Mouse (Mus musculus) forebrain, embryonic 14.5 days (tissue): ENCODE results near the gene Foxf1. TPM values are rescaled to one million over a fixed set of nuclear protein-coding genes. Genes with fewer than 3 reads are reported as not detected.

Experiments used
- ATAC-seq: fragments of 200-750 bp; cut with Nextera tagmentation; 2 replicates; pipeline ENCODE4 v1.8.0; 2017; ENCODE audit warnings: mild to moderate bottlenecking, moderate library complexity
- DNase-seq: peaks from one replicate; pipeline ENCODE4 v3.0.0-alpha.2; 2015; ENCODE audit warnings: low spot score
- H3K27ac ChIP-seq: fragments of 300-500 bp; sonication (generic); 2 replicates; pipeline ENCODE4 v1.5.1; 2014; ENCODE audit warnings: low read depth, mild to moderate bottlenecking, control low read depth, low read length, moderate library complexity
- H3K27me3 ChIP-seq: fragments of 300-500 bp; sonication (generic); replicated peaks from 2 replicates; pipeline ENCODE4 v1.6.1; 2014; ENCODE audit warnings: low read length, control low read depth, mixed read lengths; ENCODE audit not compliant: control insufficient read depth, insufficient read depth
- H3K36me3 ChIP-seq: fragments of 300-500 bp; sonication (generic); 2 replicates; pipeline ENCODE4 v1.6.1; 2014; ENCODE audit warnings: low read length, control low read depth; ENCODE audit not compliant: control insufficient read depth, insufficient read depth
- H3K4me1 ChIP-seq: fragments of 300-500 bp; sonication (generic); 2 replicates; pipeline ENCODE4 v1.6.1; 2014; ENCODE audit warnings: antibody characterized with exemption, low read length, control low read depth; ENCODE audit not compliant: control insufficient read depth, insufficient read depth
- H3K4me2 ChIP-seq: fragments of 300-500 bp; sonication (generic); 2 replicates; pipeline ENCODE4 v1.6.1; 2014; ENCODE audit warnings: mild to moderate bottlenecking, control low read depth, low read length
- H3K4me3 ChIP-seq: fragments of 300-500 bp; sonication (generic); 2 replicates; pipeline ENCODE4 v1.5.1; 2014; ENCODE audit warnings: low read depth, low read length, control low read depth
- H3K9ac ChIP-seq: fragments of 300-500 bp; sonication (generic); 2 replicates; pipeline ENCODE4 v1.6.1; 2014; ENCODE audit warnings: mild to moderate bottlenecking, low read length, control low read depth, moderate library complexity
- H3K9me3 ChIP-seq: fragments of 300-500 bp; sonication (generic); replicated peaks from 2 replicates; pipeline ENCODE4 v1.6.1; 2016; ENCODE audit warnings: low read length, control low read depth, mixed read lengths; ENCODE audit not compliant: control insufficient read depth
- WGBS: fragments of 180-500 bp; shearing (Covaris S2); extraction: QIAGEN DNeasy Blood & Tissue Kit; methylation state at CpG from one replicate; pipeline ENCODE4 v1.1.7; 2014; 5-methylcytosine and 5-hydroxymethylcytosine counted together
- microRNA-seq: library from miRNA; unstranded; fragments of <30 nt; microRNA quantifications from one replicate; pipeline ENCODE4, GENCODE M21; 2016
- polyA plus RNA-seq: library from polyadenylated mRNA; unstranded; fragments of >200 nt; fragmentation: Nextera tagmentation; extraction: Ambion mirVana; gene quantifications from 2 replicates; pipeline ENCODE4 v1.2.1, GENCODE M21; 2014

Gene Foxf1
- polyA plus RNA-seq, 1 experiment from 2014 or later = 0.52 TPM

DNA sequence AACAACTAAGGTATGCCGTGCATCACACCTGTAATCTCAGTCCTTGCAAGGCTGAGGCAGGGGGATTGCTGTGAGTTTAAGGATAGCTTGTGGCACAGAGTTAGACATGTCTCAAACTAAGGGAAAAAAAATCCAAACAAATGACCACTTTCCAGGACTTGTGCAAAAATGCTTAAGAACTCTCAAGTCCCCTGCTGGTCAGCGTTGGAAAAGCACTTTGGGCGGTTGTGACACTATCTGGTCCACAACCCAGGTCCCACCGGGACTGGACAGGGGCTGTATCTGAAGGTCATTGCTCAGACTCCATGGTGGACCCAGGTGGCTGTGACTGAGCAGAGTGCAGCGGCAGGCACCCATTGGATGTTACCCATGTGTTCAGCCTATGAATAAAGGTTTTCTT lies 46.3 kb downstream of the Foxf1 start:
- no peak overlapping the region for H3K4me2 ChIP-seq
- whole genome bisulfite sequencing = 33% methylated on average over 5 of the region's 5 CpGs
- no peaks in the 10 kb centered on the region for H3K36me3 ChIP-seq
- H3K4me1 ChIP-seq = no peaks in the 10 kb centered on the region
- no peaks in the 10 kb centered on the region for H3K9me3 ChIP-seq
- no peak overlapping the region for H3K9ac ChIP-seq
- H3K4me3 ChIP-seq = no peak overlapping the region
- DNase-seq (no peak), ATAC-seq (no peak)
- no peak overlapping the region for H3K27ac ChIP-seq
- H3K27me3 ChIP-seq = peaks cover 65% of the 10 kb centered on the region

DNA sequence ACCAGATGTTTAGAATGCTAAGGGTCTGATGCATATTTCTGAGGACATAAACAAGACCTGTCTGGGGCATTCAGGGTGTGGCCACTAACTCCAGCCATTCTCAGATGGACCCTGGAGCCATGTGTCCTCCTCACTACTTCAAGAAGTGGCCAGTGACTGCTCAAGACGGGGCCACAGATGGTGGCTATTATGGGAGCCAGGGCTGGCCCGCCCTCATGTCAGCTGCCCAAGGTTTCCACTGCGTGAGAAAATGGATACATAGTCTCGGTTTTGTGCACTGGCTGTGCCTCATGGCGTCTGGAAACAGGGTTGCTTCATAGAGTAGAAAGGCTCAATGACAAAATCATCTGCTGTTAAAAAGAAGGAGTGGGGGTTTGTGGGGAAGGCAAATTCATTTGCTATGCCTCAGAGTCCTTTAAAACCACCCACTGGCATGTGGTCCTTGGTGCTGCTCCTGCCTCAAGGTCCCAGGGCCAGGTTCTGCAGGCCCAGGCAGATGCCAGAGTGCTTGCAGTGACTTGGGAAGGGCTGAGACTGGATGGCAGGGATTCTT lies 48.9 kb downstream of the Foxf1 start:
- H3K4me2 ChIP-seq = no peak overlapping the region
- H3K36me3 ChIP-seq = no peaks in the 10 kb centered on the region
- DNase-seq (no peak), ATAC-seq (no peak)
- H3K27ac ChIP-seq = no peak overlapping the region
- H3K9ac ChIP-seq = no peak overlapping the region
- H3K4me3 ChIP-seq = no peak overlapping the region
- H3K9me3 ChIP-seq = no peaks in the 10 kb centered on the region; the same call in 1 of the 2 replicates
- H3K4me1 ChIP-seq = no peaks in the 10 kb centered on the region
- peaks cover 39% of the 10 kb centered on the region for H3K27me3 ChIP-seq
- 67% methylated on average over 5 of the region's 5 CpGs for WGBS

DNA sequence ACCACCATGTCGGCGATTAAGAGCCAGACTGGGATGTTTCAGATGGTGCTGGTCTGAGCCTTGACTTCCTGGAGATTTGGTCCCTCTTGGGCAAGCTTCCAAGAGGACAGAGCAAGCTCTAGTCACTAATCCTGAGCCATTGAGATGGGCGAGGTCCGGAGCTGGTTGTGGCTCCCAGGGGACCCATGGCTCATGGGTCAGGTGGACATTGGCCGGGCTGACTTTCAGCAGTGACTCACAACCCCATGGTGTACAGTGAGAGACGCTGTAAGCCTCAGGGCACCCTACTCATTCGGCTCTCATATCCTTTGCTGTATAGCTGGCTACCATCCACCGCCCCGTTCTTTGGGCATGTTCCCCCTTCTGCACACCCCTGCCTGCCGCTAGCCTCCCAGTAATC lies 49.9 kb downstream of the Foxf1 start:
- H3K4me1 ChIP-seq = no peaks in the 10 kb centered on the region
- no peak for DNase-seq
- no peaks in the 10 kb centered on the region; the same call in 1 of the 2 replicates for H3K9me3 ChIP-seq
- 88% methylated on average over 10 of the region's 10 CpGs for WGBS
- no peak for ATAC-seq
- H3K27me3 ChIP-seq = peaks cover 29% of the 10 kb centered on the region
- no peak overlapping the region for H3K27ac ChIP-seq
- no peak overlapping the region for H3K4me2 ChIP-seq
- no peaks in the 10 kb centered on the region for H3K36me3 ChIP-seq
- H3K9ac ChIP-seq = no peak overlapping the region
- H3K4me3 ChIP-seq = no peak overlapping the region

DNA sequence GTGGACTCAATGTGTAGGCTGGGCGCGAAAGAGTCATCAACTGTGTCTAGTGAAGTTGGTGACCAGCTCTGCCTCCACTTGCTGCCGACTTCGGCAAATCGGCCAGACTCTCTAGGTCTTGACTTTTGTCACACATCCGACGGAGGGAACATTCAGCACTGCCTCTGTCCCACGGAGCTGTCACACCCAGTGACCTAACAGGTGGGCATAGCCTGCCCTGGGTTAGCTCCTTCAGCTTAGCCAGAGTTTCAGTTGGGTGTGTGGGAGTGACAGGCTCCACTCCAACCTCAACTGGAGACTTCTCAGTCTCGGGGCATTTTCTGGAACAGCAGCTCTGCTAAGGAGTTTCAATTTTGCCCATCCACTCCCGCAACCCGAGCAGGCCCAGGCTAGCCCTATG lies 50.3 kb downstream of the Foxf1 start:
- no peaks in the 10 kb centered on the region; the same call in 1 of the 2 replicates for H3K9me3 ChIP-seq
- 86% methylated on average over 11 of the region's 11 CpGs for WGBS
- peaks cover 25% of the 10 kb centered on the region for H3K27me3 ChIP-seq
- no peaks in the 10 kb centered on the region for H3K4me1 ChIP-seq
- no peak overlapping the region for H3K4me2 ChIP-seq
- DNase-seq (no peak), ATAC-seq (no peak)
- no peak overlapping the region for H3K4me3 ChIP-seq
- H3K9ac ChIP-seq = no peak overlapping the region
- H3K27ac ChIP-seq = no peak overlapping the region
- no peaks in the 10 kb centered on the region for H3K36me3 ChIP-seq

DNA sequence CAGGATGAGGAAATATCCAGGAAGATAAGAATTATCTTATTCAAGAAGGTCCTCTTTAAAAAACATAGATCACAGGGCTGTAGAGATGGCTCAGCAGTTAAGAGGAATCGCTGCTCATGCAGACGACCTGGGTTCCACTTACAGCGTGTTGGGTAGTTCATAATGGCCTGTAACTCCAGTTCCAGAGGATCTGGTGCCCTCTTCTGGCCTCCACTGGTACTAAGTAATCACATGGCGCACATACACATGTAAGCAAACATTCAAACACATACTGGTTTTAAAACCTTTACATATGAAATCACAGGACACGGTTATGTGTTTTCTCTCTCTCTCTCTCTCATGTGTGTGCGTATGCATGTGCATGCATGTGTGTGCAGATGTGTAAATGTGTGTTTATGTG lies 52.7 kb downstream of the Foxf1 start:
- no peak overlapping the region for H3K9ac ChIP-seq
- no peak overlapping the region for H3K4me2 ChIP-seq
- H3K9me3 ChIP-seq = no peaks in the 10 kb centered on the region; the same call in 1 of the 2 replicates
- H3K27me3 ChIP-seq = peaks cover 6% of the 10 kb centered on the region
- no peak overlapping the region for H3K4me3 ChIP-seq
- H3K4me1 ChIP-seq = no peaks in the 10 kb centered on the region
- DNase-seq = no peak
- no peaks in the 10 kb centered on the region for H3K36me3 ChIP-seq
- H3K27ac ChIP-seq = no peak overlapping the region
- 86% methylated on average over 6 of the region's 6 CpGs for WGBS
- ATAC-seq = no peak

Small RNA genes within 50 kb of the gene (microRNA-seq; reads per million reads assigned to microRNA genes)
- not detected for gene Gm27530

Other genes starting within 250 kb of the Foxf1 start
- 47.4 and 47.6 TPM in 2 replicates for gene Mthfsd, start 24.0 kb downstream of the Foxf1 start, polyA plus RNA-seq
- 1.1 and 2.1 TPM in 2 replicates for gene Foxc2, start 31.8 kb downstream of the Foxf1 start, polyA plus RNA-seq
- gene Foxl1, start 43.6 kb downstream of the Foxf1 start, polyA plus RNA-seq = 0.13 TPM in 1 of 2 replicates, not detected in the other